Mouse (Mus musculus): ENCODE measurements at regions not wholly inside any gene's neighbourhood (a gene's known extent, or its start where the extent isn't known, plus 50 kb on each side); places are given as distances from the start of the nearest gene placed in this dataset.
A peak's percentile ranks its signal among the peaks of the same experiment; 100 is the strongest.

GRCm38 (mm10) chr5:18502831-18503230, 142.7 kb upstream of the Gnai1 start:
- Histone ChIP-seq H3K9ac (ENCODE audit: low read length) (no peak overlapping the region), H3K27ac (ENCODE audit: low read depth, low read length) (no peak overlapping the region), H3K36me3 (ENCODE audit: control insufficient read depth, insufficient read depth, low read length) (no peaks in the 10 kb centered on the region), H3K4me2 (ENCODE audit: low read length) (no peak overlapping the region), H3K27me3 (replicated peaks; ENCODE audit: control insufficient read depth, insufficient read depth, low read length) (no peaks in the 10 kb centered on the region), H3K4me3 (ENCODE audit: low read depth, low read length) (no peak overlapping the region), H3K4me1 (ENCODE audit: control insufficient read depth, insufficient read depth, low read length) (no peaks in the 10 kb centered on the region), H3K9me3 (replicated peaks; ENCODE audit: control insufficient read depth, low read length) (no peaks in the 10 kb centered on the region)
- DNase-seq (ENCODE audit: low spot score) (no peak), ATAC-seq (no peak)
- WGBS, result 32% methylated on average over 12 of the region's 12 CpGs

GRCm38 (mm10) chr5:18494305-18494704, 134.2 kb upstream of the Gnai1 start:
- DNase-seq (ENCODE audit: low spot score), result no peak
- WGBS, result 92% methylated on average over 4 of the region's 4 CpGs
- H3K27ac ChIP-seq (ENCODE audit: low read depth, low read length), result no peak overlapping the region

GRCm38 (mm10) chr5:18489709-18490108, 129.6 kb upstream of the Gnai1 start:
- no peaks in the 10 kb centered on the region for H3K4me1 ChIP-seq (ENCODE audit: control insufficient read depth, insufficient read depth, low read length)
- no peak overlapping the region for H3K9ac ChIP-seq (ENCODE audit: low read length)
- H3K4me2 ChIP-seq (ENCODE audit: low read length), result no peak overlapping the region
- H3K4me3 ChIP-seq (ENCODE audit: low read depth, low read length), result no peak overlapping the region
- no peaks in the 10 kb centered on the region for H3K9me3 ChIP-seq (replicated peaks; ENCODE audit: control insufficient read depth, low read length)
- DNase-seq (ENCODE audit: low spot score) (no peak), ATAC-seq (no peak)
- WGBS, result 94% methylated on average over 3 of the region's 3 CpGs
- H3K27ac ChIP-seq (ENCODE audit: low read depth, low read length), result no peak overlapping the region
- no peaks in the 10 kb centered on the region for H3K27me3 ChIP-seq (replicated peaks; ENCODE audit: control insufficient read depth, insufficient read depth, low read length)
- H3K36me3 ChIP-seq (ENCODE audit: control insufficient read depth, insufficient read depth, low read length), result no peaks in the 10 kb centered on the region

More at GRCm38 (mm10) chr5:18494305-18494704, 134.2 kb upstream of the Gnai1 start:
- no peaks in the 10 kb centered on the region for H3K27me3 ChIP-seq (replicated peaks; ENCODE audit: control insufficient read depth, insufficient read depth, low read length)
- H3K9me3 ChIP-seq (replicated peaks; ENCODE audit: control insufficient read depth, low read length), result no peaks in the 10 kb centered on the region
- no peak overlapping the region for H3K9ac ChIP-seq (ENCODE audit: low read length)
- no peak overlapping the region for H3K4me3 ChIP-seq (ENCODE audit: low read depth, low read length)
- no peak for ATAC-seq
- H3K36me3 ChIP-seq (ENCODE audit: control insufficient read depth, insufficient read depth, low read length), result no peaks in the 10 kb centered on the region
- no peak overlapping the region for H3K4me2 ChIP-seq (ENCODE audit: low read length)
- no peaks in the 10 kb centered on the region for H3K4me1 ChIP-seq (ENCODE audit: control insufficient read depth, insufficient read depth, low read length)

GRCm38 (mm10) chr5:18487076-18487772, 127.1 kb upstream of the Gnai1 start:
- no peaks in the 10 kb centered on the region for H3K4me1 ChIP-seq (ENCODE audit: control insufficient read depth, insufficient read depth, low read length)
- H3K4me2 ChIP-seq (ENCODE audit: low read length), result no peak overlapping the region
- ATAC-seq (no peak), DNase-seq (ENCODE audit: low spot score) (no peak)
- WGBS, result 29% methylated on average over 1 of the region's 1 CpGs
- no peaks in the 10 kb centered on the region for H3K9me3 ChIP-seq (replicated peaks; ENCODE audit: control insufficient read depth, low read length)
- no peak overlapping the region for H3K4me3 ChIP-seq (ENCODE audit: low read depth, low read length)
- H3K9ac ChIP-seq (ENCODE audit: low read length), result no peak overlapping the region
- H3K36me3 ChIP-seq (ENCODE audit: control insufficient read depth, insufficient read depth, low read length), result no peaks in the 10 kb centered on the region
- no peak overlapping the region for H3K27ac ChIP-seq (ENCODE audit: low read depth, low read length)
- no peaks in the 10 kb centered on the region for H3K27me3 ChIP-seq (replicated peaks; ENCODE audit: control insufficient read depth, insufficient read depth, low read length)

GRCm38 (mm10) chr5:18484376-18484775, 124.2 kb upstream of the Gnai1 start:
- Histone ChIP-seq H3K9ac (ENCODE audit: low read length) (no peak overlapping the region), H3K4me1 (ENCODE audit: control insufficient read depth, insufficient read depth, low read length) (no peaks in the 10 kb centered on the region), H3K27me3 (replicated peaks; ENCODE audit: control insufficient read depth, insufficient read depth, low read length) (no peaks in the 10 kb centered on the region), H3K4me2 (ENCODE audit: low read length) (no peak overlapping the region), H3K4me3 (ENCODE audit: low read depth, low read length) (no peak overlapping the region), H3K27ac (ENCODE audit: low read depth, low read length) (no peak overlapping the region), H3K9me3 (replicated peaks; ENCODE audit: control insufficient read depth, low read length) (no peaks in the 10 kb centered on the region), H3K36me3 (ENCODE audit: control insufficient read depth, insufficient read depth, low read length) (no peaks in the 10 kb centered on the region)
- ATAC-seq (no peak), DNase-seq (ENCODE audit: low spot score) (no peak)

GRCm38 (mm10) chr5:18478420-18478819, 118.3 kb upstream of the Gnai1 start:
- 87% methylated on average over 7 of the region's 7 CpGs for WGBS
- no peaks in the 10 kb centered on the region for H3K9me3 ChIP-seq (replicated peaks; ENCODE audit: control insufficient read depth, low read length)
- H3K4me3 ChIP-seq (ENCODE audit: low read depth, low read length), result no peak overlapping the region
- no peak overlapping the region for H3K4me2 ChIP-seq (ENCODE audit: low read length)
- ATAC-seq (no peak), DNase-seq (ENCODE audit: low spot score) (no peak)
- no peaks in the 10 kb centered on the region for H3K36me3 ChIP-seq (ENCODE audit: control insufficient read depth, insufficient read depth, low read length)
- H3K9ac ChIP-seq (ENCODE audit: low read length), result no peak overlapping the region
- no peaks in the 10 kb centered on the region for H3K4me1 ChIP-seq (ENCODE audit: control insufficient read depth, insufficient read depth, low read length)
- H3K27ac ChIP-seq (ENCODE audit: low read depth, low read length), result no peak overlapping the region
- no peaks in the 10 kb centered on the region for H3K27me3 ChIP-seq (replicated peaks; ENCODE audit: control insufficient read depth, insufficient read depth, low read length)

- Histone ChIP-seq H3K4me3 (ENCODE audit: low read depth, low read length) (no peak overlapping the region), H3K36me3 (ENCODE audit: control insufficient read depth, insufficient read depth, low read length) (no peaks in the 10 kb centered on the region), H3K9ac (ENCODE audit: low read length) (no peak overlapping the region), H3K4me1 (ENCODE audit: control insufficient read depth, insufficient read depth, low read length) (no peaks in the 10 kb centered on the region), H3K27ac (ENCODE audit: low read depth, low read length) (no peak overlapping the region), H3K4me2 (ENCODE audit: low read length) (no peak overlapping the region), H3K9me3 (replicated peaks; ENCODE audit: control insufficient read depth, low read length) (no peaks in the 10 kb centered on the region), H3K27me3 (replicated peaks; ENCODE audit: control insufficient read depth, insufficient read depth, low read length) (no peaks in the 10 kb centered on the region)
- DNase-seq (ENCODE audit: low spot score), result no peak
- ATAC-seq, result no peak
- WGBS, result 85% methylated on average over 6 of the region's 6 CpGs
Measured at GRCm38 (mm10) chr5:18477372-18478017, 117.3 kb upstream of the Gnai1 start.

- H3K4me1 ChIP-seq (ENCODE audit: control insufficient read depth, insufficient read depth, low read length), result no peaks in the 10 kb centered on the region
- no peaks in the 10 kb centered on the region for H3K27me3 ChIP-seq (replicated peaks; ENCODE audit: control insufficient read depth, insufficient read depth, low read length)
- H3K36me3 ChIP-seq (ENCODE audit: control insufficient read depth, insufficient read depth, low read length), result no peaks in the 10 kb centered on the region
- ATAC-seq (no peak), DNase-seq (ENCODE audit: low spot score) (peak; percentile 68)
- no peak overlapping the region for H3K27ac ChIP-seq (ENCODE audit: low read depth, low read length)
- H3K4me3 ChIP-seq (ENCODE audit: low read depth, low read length), result no peak overlapping the region
- H3K9ac ChIP-seq (ENCODE audit: low read length), result no peak overlapping the region
- no peak overlapping the region for H3K4me2 ChIP-seq (ENCODE audit: low read length)
- H3K9me3 ChIP-seq (replicated peaks; ENCODE audit: control insufficient read depth, low read length), result no peaks in the 10 kb centered on the region
Measured at GRCm38 (mm10) chr5:18472114-18472513, 112.0 kb upstream of the Gnai1 start.

GRCm38 (mm10) chr5:18457771-18458170, 97.6 kb upstream of the Gnai1 start:
- Histone ChIP-seq H3K27ac (ENCODE audit: low read depth, low read length) (no peak overlapping the region), H3K9ac (ENCODE audit: low read length) (no peak overlapping the region), H3K4me3 (ENCODE audit: low read depth, low read length) (no peak overlapping the region), H3K4me2 (ENCODE audit: low read length) (no peak overlapping the region), H3K27me3 (replicated peaks; ENCODE audit: control insufficient read depth, insufficient read depth, low read length) (no peaks in the 10 kb centered on the region), H3K36me3 (ENCODE audit: control insufficient read depth, insufficient read depth, low read length) (no peaks in the 10 kb centered on the region), H3K9me3 (replicated peaks; ENCODE audit: control insufficient read depth, low read length) (no peaks in the 10 kb centered on the region), H3K4me1 (ENCODE audit: control insufficient read depth, insufficient read depth, low read length) (no peaks in the 10 kb centered on the region)
- ATAC-seq, result no peak
- DNase-seq (ENCODE audit: low spot score), result no peak
- 85% methylated on average over 1 of the region's 1 CpGs for WGBS

Data from forebrain, embryonic 14.5 days (tissue).